Mouse (Mus musculus) WW6 (cell line): ENCODE measurements around the gene Gnl1.
"Not testable (repeated sequence)": the region's sequence is repeated elsewhere in the genome, so short reads cannot be mapped to it uniquely, and the experiment has no call there.

Source experiments
- DNase-seq: peaks from one replicate; pipeline ENCODE4 v3.0.0-alpha.2; 2013; ENCODE audit warnings: low read depth, low spot score

Gnl1 gene

GRCm38 (mm10) chr17:36023710-36024654, 44.3 kb downstream of the Gnl1 start:
- no peak for DNase-seq

GRCm38 (mm10) chr17:36025197-36025596, 45.5 kb downstream of the Gnl1 start:
- DNase-seq: no peak

GRCm38 (mm10) chr17:36025901-36026300, 46.2 kb downstream of the Gnl1 start:
- no peak for DNase-seq

GRCm38 (mm10) chr17:36027663-36028062, 48.0 kb downstream of the Gnl1 start:
- DNase-seq: no peak

- DNase-seq: no peak
These were observed 49.4 kb downstream of the Gnl1 start for GRCm38 (mm10) chr17:36028879-36029619.

GRCm38 (mm10) chr17:36030046-36030702, 50.5 kb downstream of the Gnl1 start:
- DNase-seq: not testable (repeated sequence)

GRCm38 (mm10) chr17:36030703-36031582, 51.3 kb downstream of the Gnl1 start:
- not testable (repeated sequence) for DNase-seq

- DNase-seq: not testable (repeated sequence)
These were observed 52.1 kb downstream of the Gnl1 start for GRCm38 (mm10) chr17:36031583-36032331.

- not testable (repeated sequence) for DNase-seq
These were observed 52.8 kb downstream of the Gnl1 start, which contains the start of gene H2-T23 for GRCm38 (mm10) chr17:36032351-36032875. TSS of gene H2-T23 (minus strand) at chr17:36032855.

GRCm38 (mm10) chr17:36034524-36034923, 54.9 kb downstream of the Gnl1 start:
- DNase-seq: not testable (repeated sequence)

GRCm38 (mm10) chr17:36035010-36035638, 55.5 kb downstream of the Gnl1 start:
- DNase-seq: not testable (repeated sequence)

GRCm38 (mm10) chr17:36036126-36036525, 56.5 kb downstream of the Gnl1 start:
- not testable (repeated sequence) for DNase-seq
